Mouse (Mus musculus): ENCODE measurements around the gene Mx1. TPM values are rescaled to one million over a fixed set of nuclear protein-coding genes. Genes with fewer than 3 reads are reported as not detected.

Gene Mx1
- total RNA-seq, 2 experiments from 2014 or later = 1.7 to 3.2 TPM

Other genes with a start within 250 kb of the Mx1 start
- not detected in 2 replicates for gene Bace2, start 106.2 kb downstream of the Mx1 start, total RNA-seq (2015)
- gene Bace2, start 106.2 kb downstream of the Mx1 start, total RNA-seq (2017) = not detected in 2 replicates
- gene Fam3b, start 51.9 kb upstream of the Mx1 start, total RNA-seq (2015) = 0.84 TPM in 1 of 2 replicates, not detected in the other
- gene Fam3b, start 51.9 kb upstream of the Mx1 start, total RNA-seq (2017) = 0.17 TPM in 1 of 2 replicates, not detected in the other
- gene Tmprss2, start 148.3 kb upstream of the Mx1 start, total RNA-seq (2015) = not detected in 2 replicates
- gene Tmprss2, start 148.3 kb upstream of the Mx1 start, total RNA-seq (2017) = not detected in 2 replicates